Mouse (Mus musculus): ENCODE measurements around the gene Col6a6.

GRCm38 (mm10) chr9:105852778-105853065, 24.8 kb upstream of the Col6a6 start:
- TF ChIP-seq CTCF (conservative IDR thresholded peaks at IDR 0.05; ENCODE audit: insufficient read depth, insufficient read length, low read depth, low read length) (no peak), POLR2A (IDR thresholded peaks at IDR 0.05; ENCODE audit: low read depth, low read length) (no peak)
